Mouse (Mus musculus) embryonic facial prominence, embryonic 12.5 days (tissue): Measurements from ENCODE around the gene Lag3. TPM values are rescaled to one million over a fixed set of nuclear protein-coding genes. Genes with fewer than 3 reads are reported as not detected.
A peak's percentile ranks its signal among the peaks of the same experiment; 100 is the strongest.
"Not testable (repeated sequence)": the region's sequence is repeated elsewhere in the genome, so short reads cannot be mapped to it uniquely, and the experiment has no call there.

Experiments
- ATAC-seq: fragments of 200-750 bp; cut with Nextera tagmentation; 2 replicates; pipeline ENCODE4 v1.8.0; 2017; ENCODE audit not compliant: insufficient number of reproducible peaks, insufficient read depth, low FRiP score, low TSS enrichment
- H3K27ac ChIP-seq: fragments of 300-500 bp; sonication (generic); 2 replicates; pipeline ENCODE4 v1.5.1; 2016; ENCODE audit warnings: mild to moderate bottlenecking
- H3K27me3 ChIP-seq: fragments of 300-500 bp; sonication (generic); 2 replicates; pipeline ENCODE4 v1.6.1; 2016; ENCODE audit warnings: mild to moderate bottlenecking, moderate library complexity
- H3K36me3 ChIP-seq: fragments of 300-500 bp; sonication (generic); 2 replicates; pipeline ENCODE4 v1.6.1; 2016; ENCODE audit warnings: mild to moderate bottlenecking
- H3K4me1 ChIP-seq: fragments of 300-500 bp; sonication (generic); 2 replicates; pipeline ENCODE4 v1.6.1; 2016
- H3K4me2 ChIP-seq: fragments of 300-500 bp; sonication (generic); replicated peaks from 2 replicates; pipeline ENCODE4 v1.6.1; 2016; ENCODE audit warnings: mild to moderate bottlenecking, moderate library complexity
- H3K4me3 ChIP-seq: fragments of 300-500 bp; sonication (generic); 2 replicates; pipeline ENCODE4 v1.5.1; 2016; ENCODE audit warnings: mild to moderate bottlenecking
- H3K9ac ChIP-seq: fragments of 300-500 bp; sonication (generic); 2 replicates; pipeline ENCODE4 v1.6.1; 2016; ENCODE audit warnings: mild to moderate bottlenecking, moderate library complexity
- H3K9me3 ChIP-seq: fragments of 300-500 bp; sonication (generic); 2 replicates; pipeline ENCODE4 v1.6.1; 2016; ENCODE audit warnings: mild to moderate bottlenecking, moderate library complexity
- WGBS: fragments of 180-500 bp; shearing (Covaris S2); methylation state at CpG from one replicate; pipeline ENCODE4 v1.1.7; 2016; 5-methylcytosine and 5-hydroxymethylcytosine counted together
- polyA plus RNA-seq: library from polyadenylated mRNA; unstranded; fragments of >200 nt; fragmentation: Nextera tagmentation; extraction: Ambion mirVana; gene quantifications from 2 replicates; pipeline ENCODE4 v1.2.1, GENCODE M21; 2016

Gene Lag3
- polyA plus RNA-seq, 1 experiment from 2014 or later: 3.1 TPM

DNA sequence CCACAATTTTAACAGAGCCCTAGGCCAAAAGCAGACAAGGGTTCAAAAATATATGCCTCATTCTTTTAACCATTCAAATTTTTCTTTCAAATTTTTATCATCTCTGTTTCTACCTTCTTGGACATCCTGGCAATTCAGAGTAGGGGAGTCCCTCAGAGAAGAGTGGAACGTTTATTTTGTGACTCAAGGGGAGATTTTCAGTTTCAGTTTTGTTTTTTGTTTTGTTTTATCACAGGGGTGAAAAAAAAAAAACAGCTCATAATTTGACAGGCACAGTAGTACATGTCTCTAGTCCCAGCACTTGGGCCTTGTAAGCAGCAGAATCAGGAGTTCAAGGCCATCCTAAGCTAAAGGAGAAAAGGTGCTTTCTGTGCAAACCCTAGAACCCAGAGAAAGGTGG, 3.7 kb downstream of the Lag3 start:
- H3K4me3 ChIP-seq: no peak overlapping the region
- ATAC-seq: no peak

DNA sequence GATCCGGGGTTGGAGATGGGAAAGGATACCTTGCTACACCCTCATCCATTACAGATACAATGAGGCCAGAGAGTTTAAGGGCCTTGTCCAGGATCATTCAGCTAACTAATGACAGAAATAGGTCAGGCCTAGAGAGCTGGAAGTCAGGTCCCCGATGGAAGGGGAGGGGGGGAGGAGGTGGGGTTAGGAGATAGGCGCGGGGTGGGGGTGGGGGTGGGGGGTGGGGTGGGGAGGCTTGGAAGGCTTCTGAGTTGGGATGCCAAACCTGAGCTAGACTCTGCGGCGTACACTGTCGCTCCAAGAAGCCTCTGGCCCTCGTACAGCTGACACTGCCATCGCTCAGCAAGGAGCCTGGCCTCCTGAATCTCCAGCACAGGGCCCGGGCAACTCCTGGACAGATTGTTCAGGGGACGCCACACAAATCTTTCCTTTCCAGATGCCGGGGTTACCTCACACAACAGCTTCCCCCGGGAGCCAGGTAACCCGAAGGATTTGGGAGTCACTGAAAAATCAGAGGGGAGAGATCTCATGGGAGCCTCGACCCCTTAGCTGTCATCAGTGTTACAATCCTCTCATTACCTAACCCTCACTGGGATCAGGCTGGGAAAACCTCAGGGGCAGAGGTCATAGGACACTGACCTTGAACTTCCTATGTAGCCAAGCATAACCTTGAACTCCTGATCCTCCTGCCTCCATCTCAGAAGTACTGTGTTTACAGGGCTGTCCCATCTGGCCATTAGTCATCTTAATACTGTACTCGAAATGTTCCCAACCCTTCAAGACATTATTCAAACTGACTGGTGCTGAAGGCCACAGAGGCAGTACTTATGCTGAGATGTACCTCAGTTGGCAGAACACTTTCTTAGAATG, 6.3 kb downstream of the Lag3 start:
- Histone ChIP-seq H3K36me3 (no peaks in the 10 kb centered on the region), H3K4me3 (peak overlapping the region; percentile 49), H3K9me3 (no peaks in the 10 kb centered on the region), H3K27ac (peak overlapping the region; percentile 98), H3K4me1 (peaks cover 18% of the 10 kb centered on the region), H3K27me3 (peaks cover 12% of the 10 kb centered on the region; the same call in 1 of the 2 replicates), H3K9ac (peak overlapping the region; percentile 66), H3K4me2 (peak overlapping the region; percentile 71)
- 28% methylated on average over 14 of the region's 16 CpGs for WGBS
- ATAC-seq: no peak

More for the DNA sequence above, 3.7 kb downstream of the Lag3 start:
- H3K9ac ChIP-seq: no peak overlapping the region
- H3K4me2 ChIP-seq: no peak overlapping the region
- H3K27ac ChIP-seq: no peak overlapping the region
- WGBS: 78% methylated on average over 1 of the region's 1 CpGs
- no peaks in the 10 kb centered on the region for H3K9me3 ChIP-seq
- peaks cover 22% of the 10 kb centered on the region for H3K27me3 ChIP-seq
- H3K36me3 ChIP-seq: no peaks in the 10 kb centered on the region
- peaks cover 31% of the 10 kb centered on the region for H3K4me1 ChIP-seq

DNA sequence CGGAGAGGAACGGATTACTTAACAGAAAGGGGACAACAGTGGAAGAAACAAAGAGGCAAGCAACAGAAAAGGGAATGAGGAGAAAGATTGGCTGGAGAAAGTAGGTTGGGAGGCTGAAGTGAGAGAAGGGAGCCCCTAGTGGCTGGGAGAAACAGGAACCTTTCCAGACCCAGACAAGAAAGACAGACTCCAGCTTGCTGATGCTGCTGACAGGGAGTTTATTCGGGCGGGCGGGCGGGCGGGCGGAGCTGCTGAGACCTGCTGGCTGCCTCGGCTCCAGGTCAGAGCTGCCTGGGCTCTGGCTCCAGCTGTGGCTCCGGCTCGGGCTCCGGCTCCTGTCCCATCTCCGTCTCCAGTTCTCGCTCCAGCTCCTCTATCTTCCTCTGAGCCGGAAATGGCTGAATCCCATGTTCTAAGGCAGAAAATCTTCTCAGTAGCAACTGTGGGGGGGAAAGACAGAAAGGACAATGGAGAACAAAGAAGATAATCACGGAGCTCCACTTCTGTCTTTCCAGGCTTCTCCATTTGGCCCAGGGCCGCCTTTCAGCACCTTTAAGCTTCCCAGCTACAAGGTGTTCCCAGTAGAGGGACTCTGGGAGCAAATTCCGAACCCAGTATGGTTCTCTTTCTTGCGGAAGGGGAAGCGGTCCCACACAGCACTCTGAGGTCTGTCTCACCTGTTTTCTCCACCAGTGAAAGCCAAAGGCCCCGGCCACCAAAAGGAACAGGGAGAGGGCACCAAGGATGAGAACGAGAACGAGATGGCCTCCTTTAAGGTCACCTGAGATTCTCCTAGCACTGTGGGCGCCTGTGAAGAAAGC, 7.1 kb downstream of the Lag3 start:
- Histone ChIP-seq H3K4me1 (peaks cover 11% of the 10 kb centered on the region), H3K36me3 (no peaks in the 10 kb centered on the region), H3K27me3 (peaks cover 4% of the 10 kb centered on the region; the same call in 1 of the 2 replicates), H3K4me3 (peak overlapping the region; percentile 49), H3K27ac (peak overlapping the region; percentile 98), H3K9ac (peak overlapping the region; percentile 66), H3K9me3 (no peaks in the 10 kb centered on the region), H3K4me2 (peak overlapping the region; percentile 71)
- WGBS: 9% methylated on average over 24 of the region's 24 CpGs
- ATAC-seq: peak; percentile 48

DNA sequence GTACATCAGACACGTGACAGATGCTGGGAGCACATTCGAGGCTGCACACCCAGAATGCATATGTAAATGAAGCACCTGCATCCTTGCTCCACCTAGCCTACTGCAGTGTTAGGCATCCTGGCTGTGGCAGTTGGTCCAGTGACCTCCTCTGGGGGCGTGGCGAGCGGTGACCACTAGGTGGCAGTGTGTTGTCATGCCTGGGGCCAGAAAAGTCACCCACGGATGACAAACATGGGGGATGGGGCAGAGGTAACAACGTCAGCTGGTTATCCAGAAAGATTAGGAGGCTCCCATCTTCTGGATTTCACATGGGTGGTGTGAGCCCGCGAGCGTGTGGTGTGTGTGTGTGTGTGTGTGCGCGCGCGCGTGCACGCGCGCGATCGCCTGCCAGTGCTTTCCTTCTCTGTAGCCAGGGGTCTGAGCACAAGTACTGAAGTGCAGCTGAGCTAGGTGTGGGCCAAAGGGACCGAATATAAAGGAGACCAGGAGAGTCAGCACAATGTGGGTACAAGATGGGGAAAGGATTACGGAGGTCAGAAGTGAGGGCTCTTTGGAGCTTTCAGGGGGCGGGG, 7.8 kb downstream of the Lag3 start:
- under 1% methylated on average over 23 of the region's 23 CpGs for WGBS
- H3K27me3 ChIP-seq: peaks cover 4% of the 10 kb centered on the region; the same call in 1 of the 2 replicates
- peak; percentile 73 for ATAC-seq
- peak overlapping the region; percentile 98 for H3K27ac ChIP-seq
- peak overlapping the region; percentile 49 for H3K4me3 ChIP-seq
- H3K4me1 ChIP-seq: peaks cover 11% of the 10 kb centered on the region
- no peaks in the 10 kb centered on the region for H3K9me3 ChIP-seq
- no peaks in the 10 kb centered on the region for H3K36me3 ChIP-seq
- H3K4me2 ChIP-seq: peak overlapping the region; percentile 71
- peak overlapping the region; percentile 66 for H3K9ac ChIP-seq

DNA sequence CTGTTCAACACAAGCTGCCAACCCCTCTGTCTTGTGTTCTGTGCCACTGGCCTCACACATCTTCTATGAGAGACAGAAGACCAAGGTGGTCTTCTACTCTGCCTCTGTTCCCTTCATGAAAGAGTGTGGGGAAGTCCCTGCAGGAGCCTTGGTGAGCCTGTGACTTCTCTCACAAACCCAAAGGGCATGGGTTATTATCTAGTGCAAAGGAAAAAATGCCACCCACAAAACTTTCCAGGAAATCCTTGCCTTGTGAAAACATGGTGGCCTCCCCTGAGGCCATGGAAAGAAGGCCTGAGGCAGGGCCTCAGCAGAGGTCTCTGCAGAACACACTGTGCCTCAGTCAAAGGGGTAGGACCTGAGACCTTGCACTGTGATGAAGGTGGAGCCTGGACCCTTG, 9.7 kb downstream of the Lag3 start:
- no peak overlapping the region for H3K9ac ChIP-seq
- H3K36me3 ChIP-seq: no peaks in the 10 kb centered on the region
- H3K4me3 ChIP-seq: no peak overlapping the region
- ATAC-seq: no peak
- peaks cover 11% of the 10 kb centered on the region for H3K4me1 ChIP-seq
- H3K27me3 ChIP-seq: no peaks in the 10 kb centered on the region
- no peak overlapping the region for H3K27ac ChIP-seq
- no peak overlapping the region for H3K4me2 ChIP-seq
- no peaks in the 10 kb centered on the region for H3K9me3 ChIP-seq

DNA sequence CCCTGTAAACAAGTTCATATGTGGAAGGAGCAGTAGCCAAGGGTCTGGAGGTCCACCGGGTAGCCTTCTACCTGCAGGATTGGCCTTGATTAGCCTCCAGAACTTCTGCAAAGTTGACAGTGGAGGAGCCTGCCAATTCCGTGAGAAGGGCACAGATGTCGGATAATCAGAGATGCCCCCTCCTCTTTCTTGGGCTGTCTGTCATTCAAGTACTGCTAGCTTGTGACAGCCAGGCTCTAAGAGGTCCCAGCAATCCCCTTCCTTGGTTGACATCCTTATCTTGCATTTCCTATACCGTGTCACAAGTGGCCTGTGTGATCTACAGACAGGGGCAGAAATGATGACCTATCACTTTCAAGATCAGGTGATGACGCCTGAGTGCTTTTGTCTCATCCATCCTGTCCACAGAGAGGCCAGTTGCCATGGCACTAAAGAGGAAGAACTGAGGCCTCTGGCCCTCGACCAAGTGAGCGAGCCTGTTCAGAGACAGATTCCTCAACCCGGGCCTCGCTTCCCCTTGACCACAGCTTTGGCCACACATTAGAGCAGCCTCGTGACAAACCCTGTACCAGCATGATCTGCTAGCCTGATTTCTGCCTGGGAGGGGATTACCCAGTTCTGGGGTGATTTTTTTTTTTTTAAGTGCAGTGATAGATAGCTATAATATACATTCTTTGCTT, 10.6 kb downstream of the Lag3 start:
- no peak for ATAC-seq
- no peaks in the 10 kb centered on the region for H3K9me3 ChIP-seq
- no peak overlapping the region for H3K9ac ChIP-seq
- H3K36me3 ChIP-seq: no peaks in the 10 kb centered on the region
- no peak overlapping the region for H3K4me2 ChIP-seq
- no peak overlapping the region for H3K4me3 ChIP-seq
- no peak overlapping the region for H3K27ac ChIP-seq
- peaks cover 11% of the 10 kb centered on the region for H3K4me1 ChIP-seq
- WGBS: 66% methylated on average over 10 of the region's 10 CpGs
- no peaks in the 10 kb centered on the region for H3K27me3 ChIP-seq

DNA sequence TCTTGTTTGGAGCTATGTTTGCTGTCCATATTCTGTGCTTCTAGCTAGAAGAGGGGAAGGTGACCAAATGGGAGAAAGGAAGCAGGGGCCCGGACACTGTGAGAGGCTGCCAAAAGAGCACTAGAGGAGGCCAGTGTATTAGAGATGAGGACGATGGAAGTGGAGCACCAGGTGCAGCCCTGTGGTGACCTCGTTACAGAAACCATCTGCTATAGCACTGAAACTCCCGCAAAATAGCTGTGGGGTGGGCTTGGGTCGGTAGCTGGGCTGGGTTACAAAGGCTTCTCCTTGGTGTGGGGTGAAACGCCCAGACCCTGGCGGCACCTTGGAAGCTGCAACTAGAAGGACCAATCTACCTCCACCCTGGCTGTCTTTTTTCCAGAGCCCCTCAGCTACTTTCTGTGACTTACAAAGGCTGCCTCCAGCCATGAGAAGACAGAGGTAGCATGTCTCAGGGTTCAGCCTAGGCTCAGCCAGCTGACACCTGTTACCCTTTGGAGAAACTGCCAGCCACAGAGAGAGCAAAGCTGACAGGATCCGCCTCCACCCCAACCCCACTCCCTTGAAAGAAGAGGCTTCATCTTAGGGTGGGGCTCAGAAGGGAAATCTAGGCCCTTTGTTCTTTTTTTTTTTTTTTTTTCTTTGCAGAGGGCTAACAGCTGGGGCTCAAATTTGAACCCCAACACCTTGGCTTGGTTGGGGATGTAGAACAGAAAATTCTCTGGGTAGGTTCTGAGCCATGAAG, 11.3 kb downstream of the Lag3 start:
- Histone ChIP-seq H3K9ac (no peak overlapping the region), H3K4me3 (no peak overlapping the region), H3K27ac (no peak overlapping the region), H3K36me3 (no peaks in the 10 kb centered on the region), H3K4me1 (peaks cover 9% of the 10 kb centered on the region), H3K9me3 (no peaks in the 10 kb centered on the region), H3K27me3 (no peaks in the 10 kb centered on the region), H3K4me2 (no peak overlapping the region)
- no peak for ATAC-seq
- 54% methylated on average over 8 of the region's 8 CpGs for WGBS

DNA sequence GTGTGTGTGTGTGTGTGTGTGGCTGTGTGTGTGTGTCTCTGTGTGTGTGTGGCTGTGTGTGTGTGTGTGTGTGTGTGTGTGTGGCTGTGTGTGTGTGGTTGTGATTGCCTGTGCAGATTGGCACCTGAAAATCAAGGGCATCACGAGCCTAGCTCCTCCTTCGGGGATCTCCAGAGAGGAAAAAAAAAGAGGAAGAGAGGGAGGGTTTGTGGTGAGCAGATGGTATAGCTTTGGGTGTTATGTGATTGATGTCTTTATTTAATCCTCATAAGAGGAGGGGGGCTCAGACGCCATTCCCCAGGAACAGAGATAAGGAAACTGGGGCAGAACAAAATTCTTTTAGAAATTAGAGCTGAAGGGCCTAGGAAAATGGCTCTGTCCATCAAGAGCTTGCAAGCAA, 13.1 kb downstream of the Lag3 start:
- no peak for ATAC-seq
- no peak overlapping the region for H3K4me2 ChIP-seq
- H3K36me3 ChIP-seq: no peaks in the 10 kb centered on the region
- 54% methylated on average over 3 of the region's 3 CpGs for WGBS
- no peaks in the 10 kb centered on the region for H3K9me3 ChIP-seq
- H3K27me3 ChIP-seq: no peaks in the 10 kb centered on the region
- H3K4me1 ChIP-seq: no peaks in the 10 kb centered on the region
- H3K9ac ChIP-seq: no peak overlapping the region
- H3K27ac ChIP-seq: no peak overlapping the region
- H3K4me3 ChIP-seq: no peak overlapping the region

DNA sequence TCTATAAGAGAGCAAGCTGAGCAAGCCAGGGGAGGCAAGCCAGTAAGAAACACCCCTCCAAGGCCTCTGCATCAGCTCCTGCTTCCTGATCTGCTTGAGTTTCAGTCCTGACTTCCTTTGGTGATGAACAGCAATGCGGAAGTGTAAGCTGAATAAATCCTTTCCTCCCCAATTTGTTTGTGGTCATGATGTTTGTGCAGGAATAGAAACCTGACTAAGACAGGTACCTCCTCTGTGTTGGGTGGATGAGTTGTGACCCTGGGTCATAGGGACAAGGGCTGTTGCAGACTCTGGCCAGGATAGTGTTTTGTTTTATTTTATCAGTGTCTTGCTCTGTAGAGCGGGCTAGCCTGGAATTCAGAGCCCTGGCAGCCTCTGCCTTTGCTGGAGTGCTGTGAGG, 17.4 kb downstream of the Lag3 start:
- not testable (repeated sequence) for H3K27ac ChIP-seq, ATAC-seq, H3K9ac ChIP-seq, H3K36me3 ChIP-seq, H3K9me3 ChIP-seq, H3K4me1 ChIP-seq, H3K4me2 ChIP-seq, H3K4me3 ChIP-seq, H3K27me3 ChIP-seq
- WGBS: 85% methylated on average over 2 of the region's 2 CpGs

DNA sequence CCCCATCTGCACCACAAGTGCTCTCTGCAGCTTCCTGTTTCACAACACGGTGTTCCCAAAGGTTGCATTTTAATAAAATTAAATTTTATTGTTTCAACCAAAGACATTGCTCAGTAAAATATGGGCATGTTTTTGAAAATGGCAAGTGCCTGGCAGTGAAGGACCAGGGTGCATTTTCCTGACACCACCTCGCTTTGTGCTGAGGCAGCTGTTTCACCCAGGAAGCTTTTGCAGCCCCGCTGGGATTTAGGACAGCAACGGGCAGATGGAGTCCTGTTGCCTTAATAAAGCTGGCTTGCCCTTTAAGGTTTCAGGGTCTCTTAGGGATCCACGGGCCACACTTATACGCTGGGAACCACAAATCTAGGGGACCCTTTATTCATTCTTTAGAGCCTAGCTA, 20.5 kb downstream of the Lag3 start:
- H3K4me2 ChIP-seq: no peak overlapping the region
- no peaks in the 10 kb centered on the region for H3K36me3 ChIP-seq
- H3K4me3 ChIP-seq: no peak overlapping the region
- no peak overlapping the region for H3K27ac ChIP-seq
- H3K9ac ChIP-seq: no peak overlapping the region
- no peak for ATAC-seq
- H3K9me3 ChIP-seq: no peaks in the 10 kb centered on the region
- no peaks in the 10 kb centered on the region for H3K27me3 ChIP-seq
- H3K4me1 ChIP-seq: no peaks in the 10 kb centered on the region
- 63% methylated on average over 6 of the region's 6 CpGs for WGBS
